Mouse (Mus musculus) neural tube, embryonic 15.5 days (tissue): Measurements from ENCODE around the gene Mon1a. TPM values are rescaled to one million over a fixed set of nuclear protein-coding genes. Genes with fewer than 3 reads are reported as not detected.

Experiments
- ATAC-seq: fragments of 200-750 bp; cut with Nextera tagmentation; 2 replicates; pipeline ENCODE4 v1.8.0; 2017; ENCODE audit warnings: mild to moderate bottlenecking, moderate TSS enrichment, moderate library complexity; ENCODE audit not compliant: low FRiP score
- H3K27ac ChIP-seq: fragments of 300-500 bp; sonication (generic); replicated peaks from 2 replicates; pipeline ENCODE4 v1.5.1; 2015; ENCODE audit warnings: mild to moderate bottlenecking, inconsistent platforms
- H3K27me3 ChIP-seq: fragments of 300-500 bp; sonication (generic); replicated peaks from 2 replicates; pipeline ENCODE4 v1.6.1; 2015; ENCODE audit warnings: inconsistent platforms
- H3K36me3 ChIP-seq: fragments of 300-500 bp; sonication (generic); 2 replicates; pipeline ENCODE4 v1.6.1; 2015; ENCODE audit warnings: inconsistent platforms
- H3K4me1 ChIP-seq: fragments of 300-500 bp; sonication (generic); 2 replicates; pipeline ENCODE4 v1.6.1; 2015; ENCODE audit warnings: inconsistent platforms
- H3K4me2 ChIP-seq: fragments of 300-500 bp; sonication (generic); 2 replicates; pipeline ENCODE4 v1.6.1; 2015; ENCODE audit warnings: inconsistent platforms, mild to moderate bottlenecking, moderate library complexity
- H3K4me3 ChIP-seq: fragments of 300-500 bp; sonication (generic); replicated peaks from 2 replicates; pipeline ENCODE4 v1.5.1; 2015; ENCODE audit warnings: mild to moderate bottlenecking, inconsistent platforms
- H3K9ac ChIP-seq: fragments of 300-500 bp; sonication (generic); replicated peaks from 2 replicates; pipeline ENCODE4 v1.6.1; 2015; ENCODE audit warnings: mild to moderate bottlenecking, inconsistent platforms
- H3K9me3 ChIP-seq: fragments of 300-500 bp; sonication (generic); replicated peaks from 2 replicates; pipeline ENCODE4 v1.6.1; 2016; ENCODE audit warnings: inconsistent platforms
- WGBS: fragments of 180-500 bp; shearing (Covaris S2); methylation state at CpG from one replicate; pipeline ENCODE4 v1.1.7; 2015; ENCODE audit warnings: mixed read lengths; 5-methylcytosine and 5-hydroxymethylcytosine counted together
- polyA plus RNA-seq: library from polyadenylated mRNA; unstranded; fragments of >200 nt; fragmentation: Nextera tagmentation; extraction: Ambion mirVana; gene quantifications from 2 replicates; pipeline ENCODE4 v1.2.1, GENCODE M21; 2015

Gene Mon1a
- polyA plus RNA-seq, 1 experiment from 2014 or later = 23.0 TPM

- Histone ChIP-seq H3K9me3 (no peaks in the 10 kb centered on the region), H3K27ac (no peak overlapping the region), H3K4me3 (no peak overlapping the region), H3K4me2 (no peak overlapping the region), H3K9ac (no peak overlapping the region), H3K4me1 (peaks cover 27% of the 10 kb centered on the region), H3K27me3 (0 out of 2 replicates have a peak, but pooled peaks cover 8% of the 10 kb centered on the region), H3K36me3 (no peaks in the 10 kb centered on the region)
- no peak for ATAC-seq
- WGBS = 22% methylated on average over 4 of the region's 4 CpGs
These were observed 44.3 kb downstream of the Mon1a start for GRCm38 (mm10) chr9:107932221-107932620.

- 80% methylated on average over 11 of the region's 11 CpGs for WGBS
- Histone ChIP-seq H3K9me3 (no peaks in the 10 kb centered on the region), H3K4me2 (no peak overlapping the region), H3K9ac (no peak overlapping the region), H3K27me3 (0 out of 2 replicates have a peak, but pooled peaks cover 8% of the 10 kb centered on the region), H3K4me3 (no peak overlapping the region), H3K36me3 (no peaks in the 10 kb centered on the region), H3K4me1 (peaks cover 35% of the 10 kb centered on the region), H3K27ac (no peak overlapping the region)
- no peak for ATAC-seq
These were observed 46.2 kb downstream of the Mon1a start for GRCm38 (mm10) chr9:107934146-107934545.

GRCm38 (mm10) chr9:107935374-107935773, 47.4 kb downstream of the Mon1a start, which contains the start of gene Camkv:
Camkv (plus strand) TSS chr9:107935674.
- ATAC-seq = no peak; the same call in 1 of the 2 replicates
- Histone ChIP-seq H3K9me3 (no peaks in the 10 kb centered on the region), H3K4me1 (peaks cover 35% of the 10 kb centered on the region), H3K4me2 (peak within 1 kb of the TSS; percentile 96), H3K36me3 (no peaks in the 10 kb centered on the region), H3K9ac (peak within 1 kb of the TSS; percentile 64), H3K27me3 (0 out of 2 replicates have a peak, but pooled peaks cover 8% of the 10 kb centered on the region), H3K27ac (no peak within 1 kb of the TSS), H3K4me3 (peak within 1 kb of the TSS; percentile 60)
- 14% methylated on average over 3 of the region's 3 CpGs for WGBS

- H3K27ac ChIP-seq = no peak overlapping the region
- H3K9ac ChIP-seq = peak overlapping the region; percentile 64
- no peaks in the 10 kb centered on the region for H3K36me3 ChIP-seq
- no peaks in the 10 kb centered on the region for H3K9me3 ChIP-seq
- H3K4me1 ChIP-seq = peaks cover 35% of the 10 kb centered on the region
- H3K27me3 ChIP-seq = 0 out of 2 replicates have a peak, but pooled peaks cover 8% of the 10 kb centered on the region
- peak overlapping the region; percentile 60 for H3K4me3 ChIP-seq
- ATAC-seq = peak; percentile 42; the same call in 1 of the 2 replicates
- under 1% methylated on average over 40 of the region's 41 CpGs for WGBS
- peak overlapping the region; percentile 96 for H3K4me2 ChIP-seq
These were observed 47.9 kb downstream of the Mon1a start for GRCm38 (mm10) chr9:107935790-107936214.

GRCm38 (mm10) chr9:107936215-107936822, 48.4 kb downstream of the Mon1a start:
- Histone ChIP-seq H3K9ac (peak overlapping the region; percentile 64), H3K27ac (no peak overlapping the region), H3K4me3 (peak overlapping the region; percentile 60), H3K4me1 (peaks cover 35% of the 10 kb centered on the region), H3K4me2 (peak overlapping the region; percentile 96), H3K36me3 (no peaks in the 10 kb centered on the region), H3K27me3 (0 out of 2 replicates have a peak, but pooled peaks cover 8% of the 10 kb centered on the region), H3K9me3 (no peaks in the 10 kb centered on the region)
- ATAC-seq = peak; percentile 58; the same call in 1 of the 2 replicates
- 0% methylated on average over 29 of the region's 29 CpGs for WGBS

- H3K9ac ChIP-seq = peak overlapping the region; percentile 64; the same call in 1 of the 2 replicates
- H3K27ac ChIP-seq = no peak overlapping the region
- no peak for ATAC-seq
- peaks cover 34% of the 10 kb centered on the region for H3K4me1 ChIP-seq
- H3K36me3 ChIP-seq = no peaks in the 10 kb centered on the region
- peak overlapping the region; percentile 60 for H3K4me3 ChIP-seq
- WGBS = 3% methylated on average over 3 of the region's 3 CpGs
- H3K4me2 ChIP-seq = peak overlapping the region; percentile 96
- H3K27me3 ChIP-seq = 0 out of 2 replicates have a peak, but pooled peaks cover 8% of the 10 kb centered on the region
- H3K9me3 ChIP-seq = no peaks in the 10 kb centered on the region
These were observed 48.9 kb downstream of the Mon1a start for GRCm38 (mm10) chr9:107936831-107937230.

- ATAC-seq = no peak
- H3K4me1 ChIP-seq = peaks cover 15% of the 10 kb centered on the region
- WGBS = 92% methylated on average over 31 of the region's 31 CpGs
These were observed 59.6 kb downstream of the Mon1a start for GRCm38 (mm10) chr9:107947241-107948194.

GRCm38 (mm10) chr9:107949184-107949921, 61.4 kb downstream of the Mon1a start:
- WGBS = 84% methylated on average over 13 of the region's 13 CpGs
- Histone ChIP-seq H3K9me3 (no peaks in the 10 kb centered on the region), H3K9ac (no peak overlapping the region), H3K4me2 (no peak overlapping the region), H3K36me3 (0 out of 2 replicates have a peak, but pooled peaks cover 2% of the 10 kb centered on the region), H3K4me3 (no peak overlapping the region), H3K27ac (no peak overlapping the region), H3K4me1 (peaks cover 15% of the 10 kb centered on the region), H3K27me3 (no peaks in the 10 kb centered on the region)
- no peak for ATAC-seq

More at GRCm38 (mm10) chr9:107947241-107948194, 59.6 kb downstream of the Mon1a start:
- Histone ChIP-seq H3K4me2 (no peak overlapping the region), H3K4me3 (no peak overlapping the region), H3K9ac (no peak overlapping the region), H3K9me3 (no peaks in the 10 kb centered on the region), H3K27me3 (no peaks in the 10 kb centered on the region), H3K36me3 (0 out of 2 replicates have a peak, but pooled peaks cover 2% of the 10 kb centered on the region), H3K27ac (no peak overlapping the region)

GRCm38 (mm10) chr9:107949922-107950235, 61.9 kb downstream of the Mon1a start, which contains the start of gene Traip:
Traip (plus strand) TSS chr9:107950136.
- peak within 1 kb of the TSS; percentile 43 for H3K9ac ChIP-seq
- no peaks in the 10 kb centered on the region for H3K9me3 ChIP-seq
- H3K4me3 ChIP-seq = peak within 1 kb of the TSS; percentile 55
- peak within 1 kb of the TSS; percentile 83 for H3K27ac ChIP-seq
- 0 out of 2 replicates have a peak, but pooled peaks cover 2% of the 10 kb centered on the region for H3K36me3 ChIP-seq
- no peaks in the 10 kb centered on the region for H3K27me3 ChIP-seq
- 94% methylated on average over 10 of the region's 10 CpGs for WGBS
- H3K4me1 ChIP-seq = peaks cover 15% of the 10 kb centered on the region
- ATAC-seq = no peak
- peak within 1 kb of the TSS; percentile 77 for H3K4me2 ChIP-seq

- 0 out of 2 replicates have a peak, but pooled peaks cover 2% of the 10 kb centered on the region for H3K36me3 ChIP-seq
- peak overlapping the region; percentile 55 for H3K4me3 ChIP-seq
- H3K27ac ChIP-seq = peak overlapping the region; percentile 83
- peak; percentile 96 for ATAC-seq
- 16% methylated on average over 45 of the region's 45 CpGs for WGBS
- peak overlapping the region; percentile 77 for H3K4me2 ChIP-seq
- H3K4me1 ChIP-seq = peaks cover 15% of the 10 kb centered on the region
- H3K9ac ChIP-seq = peak overlapping the region; percentile 43
- H3K27me3 ChIP-seq = no peaks in the 10 kb centered on the region
- no peaks in the 10 kb centered on the region for H3K9me3 ChIP-seq
These were observed 62.8 kb downstream of the Mon1a start for GRCm38 (mm10) chr9:107950460-107951355.
